Mouse (Mus musculus): Measurements from ENCODE around the gene Proser3. TPM values are rescaled to one million over a fixed set of nuclear protein-coding genes. Genes with fewer than 3 reads are reported as not detected.

The Proser3 gene
- total and polyA plus RNA-seq, 2 experiments from 2014 or later: 3.3 to 15.2 TPM

GRCm38 (mm10) chr7:30560296-30560695 lies 8.2 kb upstream of the Proser3 start:
- TF ChIP-seq CTCF (IDR thresholded peaks at IDR 0.05): no peak
- WGBS: 54% methylated on average over 2 of the region's 2 CpGs
- H3K9me3 ChIP-seq (ENCODE audit: low read length): no peaks in the 10 kb centered on the region
- ATAC-seq (ENCODE audit: low FRiP score) (no peak), DNase-seq (ENCODE audit: low spot score) (no peak)
- H3K9ac ChIP-seq (replicated peaks; ENCODE audit: low read length, poor library complexity, severe bottlenecking): no peak overlapping the region
- peaks cover 14% of the 10 kb centered on the region for H3K36me3 ChIP-seq (ENCODE audit: insufficient read depth, low read length)
- peak overlapping the region; percentile 92; the same call in 1 of the 2 replicates for H3K4me2 ChIP-seq (ENCODE audit: low read depth, low read length, poor library complexity, severe bottlenecking)
- H3K4me3 ChIP-seq (ENCODE audit: low read depth, low read length): no peak overlapping the region
- no peak overlapping the region for H3K27ac ChIP-seq (ENCODE audit: low read depth, low read length)
- H3K4me1 ChIP-seq (ENCODE audit: insufficient read depth, low read length): no peaks in the 10 kb centered on the region
- no peaks in the 10 kb centered on the region for H3K27me3 ChIP-seq (ENCODE audit: insufficient read depth, low read length)

GRCm38 (mm10) chr7:30559443-30559954 lies 7.4 kb upstream of the Proser3 start, which contains the start of gene Lin37:
Gene Lin37 (minus strand): TSS chr7:30559838.
- Histone ChIP-seq H3K4me3 (ENCODE audit: low read depth, low read length) (peak within 1 kb of the TSS; percentile 57), H3K9ac (replicated peaks; ENCODE audit: low read length, poor library complexity, severe bottlenecking) (peak within 1 kb of the TSS; percentile 79), H3K4me2 (ENCODE audit: low read depth, low read length, poor library complexity, severe bottlenecking) (peak within 1 kb of the TSS; percentile 92), H3K4me1 (ENCODE audit: insufficient read depth, low read length) (no peaks in the 10 kb centered on the region), H3K27me3 (ENCODE audit: insufficient read depth, low read length) (no peaks in the 10 kb centered on the region), H3K27ac (ENCODE audit: low read depth, low read length) (peak within 1 kb of the TSS; percentile 51; the same call in 1 of the 2 replicates), H3K9me3 (ENCODE audit: low read length) (no peaks in the 10 kb centered on the region), H3K36me3 (ENCODE audit: insufficient read depth, low read length) (peaks cover 18% of the 10 kb centered on the region)
- peak; percentile 99 for DNase-seq (ENCODE audit: low spot score)
- peak; percentile 87 for ATAC-seq (ENCODE audit: low FRiP score)
- no peak for TF ChIP-seq CTCF (IDR thresholded peaks at IDR 0.05)
- under 1% methylated on average over 20 of the region's 20 CpGs for WGBS

- Histone ChIP-seq H3K27ac (ENCODE audit: low read depth, low read length) (peak overlapping the region; percentile 51; the same call in 1 of the 2 replicates), H3K4me3 (ENCODE audit: low read depth, low read length) (peak overlapping the region; percentile 57), H3K36me3 (ENCODE audit: insufficient read depth, low read length) (peaks cover 20% of the 10 kb centered on the region), H3K9ac (replicated peaks; ENCODE audit: low read length, poor library complexity, severe bottlenecking) (peak overlapping the region; percentile 79), H3K9me3 (ENCODE audit: low read length) (no peaks in the 10 kb centered on the region), H3K4me2 (ENCODE audit: low read depth, low read length, poor library complexity, severe bottlenecking) (peak overlapping the region; percentile 92), H3K27me3 (ENCODE audit: insufficient read depth, low read length) (no peaks in the 10 kb centered on the region), H3K4me1 (ENCODE audit: insufficient read depth, low read length) (0 out of 2 replicates have a peak, but pooled peaks cover under 1% of the 10 kb centered on the region)
- no peak for ATAC-seq (ENCODE audit: low FRiP score)
- WGBS: 18% methylated on average over 12 of the region's 12 CpGs
- TF ChIP-seq CTCF (IDR thresholded peaks at IDR 0.05): no peak
- DNase-seq (ENCODE audit: low spot score): no peak
Observed at GRCm38 (mm10) chr7:30558656-30559442, 6.8 kb upstream of the Proser3 start.

- Histone ChIP-seq H3K9ac (replicated peaks; ENCODE audit: low read length, poor library complexity, severe bottlenecking) (no peak overlapping the region), H3K4me3 (ENCODE audit: low read depth, low read length) (no peak overlapping the region)
- WGBS: 91% methylated on average over 13 of the region's 13 CpGs
Observed at GRCm38 (mm10) chr7:30557901-30558514, 5.9 kb upstream of the Proser3 start.

GRCm38 (mm10) chr7:30556894-30557536 lies 4.9 kb upstream of the Proser3 start:
- H3K4me2 ChIP-seq (ENCODE audit: low read depth, low read length, poor library complexity, severe bottlenecking): no peak overlapping the region
- TF ChIP-seq CTCF (IDR thresholded peaks at IDR 0.05): peak; percentile 44
- no peak overlapping the region for H3K9ac ChIP-seq (replicated peaks; ENCODE audit: low read length, poor library complexity, severe bottlenecking)
- no peak for DNase-seq (ENCODE audit: low spot score)
- H3K27me3 ChIP-seq (ENCODE audit: insufficient read depth, low read length): no peaks in the 10 kb centered on the region
- no peak overlapping the region for H3K27ac ChIP-seq (ENCODE audit: low read depth, low read length)
- H3K9me3 ChIP-seq (ENCODE audit: low read length): no peaks in the 10 kb centered on the region
- H3K36me3 ChIP-seq (ENCODE audit: insufficient read depth, low read length): peaks cover 20% of the 10 kb centered on the region
- WGBS: 95% methylated on average over 18 of the region's 18 CpGs
- no peak for ATAC-seq (ENCODE audit: low FRiP score)
- H3K4me3 ChIP-seq (ENCODE audit: low read depth, low read length): no peak overlapping the region
- H3K4me1 ChIP-seq (ENCODE audit: insufficient read depth, low read length): peaks cover 9% of the 10 kb centered on the region; the same call in 1 of the 2 replicates

More at GRCm38 (mm10) chr7:30557901-30558514, 5.9 kb upstream of the Proser3 start:
- Histone ChIP-seq H3K27me3 (ENCODE audit: insufficient read depth, low read length) (no peaks in the 10 kb centered on the region), H3K36me3 (ENCODE audit: insufficient read depth, low read length) (peaks cover 20% of the 10 kb centered on the region), H3K4me1 (ENCODE audit: insufficient read depth, low read length) (peaks cover 9% of the 10 kb centered on the region; the same call in 1 of the 2 replicates), H3K4me2 (ENCODE audit: low read depth, low read length, poor library complexity, severe bottlenecking) (peak overlapping the region; percentile 92), H3K9me3 (ENCODE audit: low read length) (no peaks in the 10 kb centered on the region), H3K27ac (ENCODE audit: low read depth, low read length) (no peak overlapping the region)
- ATAC-seq (ENCODE audit: low FRiP score) (no peak), DNase-seq (ENCODE audit: low spot score) (no peak)
- no peak for TF ChIP-seq CTCF (IDR thresholded peaks at IDR 0.05)

Measured in midbrain, postnatal 0 days (tissue).